Mouse (Mus musculus): Measurements from ENCODE around the gene Wnk2. TPM values are rescaled to one million over a fixed set of nuclear protein-coding genes. Genes with fewer than 3 reads are reported as not detected.

Wnk2 gene
- polyA plus RNA-seq, 1 experiment from 2014 or later: 20.8 TPM

DNA sequence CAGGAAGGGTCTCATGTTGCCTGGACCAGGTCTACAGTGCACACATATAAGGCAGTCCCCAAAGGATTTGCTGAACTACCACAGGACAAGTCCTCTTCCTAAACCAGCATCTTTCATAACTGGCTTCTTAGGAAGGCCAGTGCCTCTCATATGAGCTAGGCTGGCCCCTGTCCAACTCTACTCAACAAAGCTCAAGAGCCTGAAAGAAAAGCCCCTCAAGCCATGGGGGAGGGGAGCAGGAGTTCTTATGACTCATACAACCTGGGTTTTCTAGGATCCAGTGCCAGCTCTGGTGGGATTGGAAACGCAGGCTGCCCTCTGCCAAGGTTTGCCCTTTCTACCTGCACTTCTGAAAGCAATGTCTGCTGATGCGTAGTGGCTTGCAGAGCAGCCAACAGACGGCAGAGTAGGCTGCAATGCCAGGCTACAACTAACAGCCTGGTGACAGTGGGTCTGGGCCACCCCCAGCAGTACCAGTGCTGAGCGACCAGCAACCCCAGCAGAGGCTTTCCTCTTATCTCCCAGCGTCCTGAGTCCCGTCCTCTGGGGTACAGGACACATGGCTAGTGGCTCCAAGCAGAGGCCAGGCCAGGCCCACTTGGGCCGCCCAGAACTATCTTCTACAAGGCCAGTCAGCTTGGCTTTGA lies 110.8 kb downstream of the Wnk2 start:
- H3K4me1 ChIP-seq (ENCODE audit: control insufficient read depth, insufficient read depth, low read length): no peaks in the 10 kb centered on the region
- H3K9me3 ChIP-seq (replicated peaks; ENCODE audit: control insufficient read depth, low read length, poor library complexity, severe bottlenecking): no peaks in the 10 kb centered on the region
- H3K4me3 ChIP-seq (ENCODE audit: low read depth, low read length): no peak overlapping the region
- no peak overlapping the region; the same call in 1 of the 2 replicates for H3K27ac ChIP-seq (ENCODE audit: low read length)
- no peak overlapping the region for H3K9ac ChIP-seq (ENCODE audit: low read depth, low read length)
- no peak overlapping the region for H3K4me2 ChIP-seq (ENCODE audit: low read length)
- H3K36me3 ChIP-seq (ENCODE audit: control insufficient read depth, insufficient read depth, low read length): peaks cover 16% of the 10 kb centered on the region
- ATAC-seq: 0 out of 2 replicates have a peak, but pooled peaks have one; percentile 6
- H3K27me3 ChIP-seq (ENCODE audit: control insufficient read depth, insufficient read depth, low read depth, low read length): no peaks in the 10 kb centered on the region
- 77% methylated on average over 7 of the region's 7 CpGs for WGBS

- Histone ChIP-seq H3K27me3 (ENCODE audit: control insufficient read depth, insufficient read depth, low read depth, low read length) (no peaks in the 10 kb centered on the region), H3K36me3 (ENCODE audit: control insufficient read depth, insufficient read depth, low read length) (peaks cover 16% of the 10 kb centered on the region), H3K4me3 (ENCODE audit: low read depth, low read length) (no peak overlapping the region), H3K4me2 (ENCODE audit: low read length) (no peak overlapping the region), H3K9ac (ENCODE audit: low read depth, low read length) (no peak overlapping the region), H3K4me1 (ENCODE audit: control insufficient read depth, insufficient read depth, low read length) (no peaks in the 10 kb centered on the region), H3K27ac (ENCODE audit: low read length) (no peak overlapping the region), H3K9me3 (replicated peaks; ENCODE audit: control insufficient read depth, low read length, poor library complexity, severe bottlenecking) (no peaks in the 10 kb centered on the region)
- ATAC-seq: peak; percentile 39; the same call in 1 of the 2 replicates
- WGBS: 96% methylated on average over 4 of the region's 4 CpGs
Observed at GRCm38 (mm10) chr13:49036436-49036835, 111.4 kb downstream of the Wnk2 start.

DNA sequence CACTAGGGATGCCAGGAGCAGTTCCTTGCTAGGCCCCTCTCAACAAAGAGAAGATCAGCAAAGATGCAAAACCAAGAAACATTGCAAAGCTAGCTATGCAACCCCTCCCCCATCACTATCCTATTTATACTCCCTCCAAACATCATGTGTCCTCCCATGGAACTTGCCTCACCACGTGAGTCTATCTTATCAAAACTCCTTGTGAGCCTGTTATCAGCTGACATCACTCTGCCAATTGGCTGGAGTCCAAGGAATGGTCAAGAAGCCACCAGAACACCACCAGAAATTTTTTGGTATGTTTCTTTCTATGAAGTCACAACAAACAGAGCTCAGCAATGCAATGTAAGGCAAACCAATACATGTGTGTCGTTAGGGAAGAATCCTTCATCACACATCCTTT lies 116.8 kb downstream of the Wnk2 start:
- ATAC-seq: no peak
- no peak overlapping the region for H3K4me2 ChIP-seq (ENCODE audit: low read length)
- no peak overlapping the region for H3K4me3 ChIP-seq (ENCODE audit: low read depth, low read length)
- H3K9me3 ChIP-seq (replicated peaks; ENCODE audit: control insufficient read depth, low read length, poor library complexity, severe bottlenecking): no peaks in the 10 kb centered on the region; the same call in 1 of the 2 replicates
- no peak overlapping the region for H3K9ac ChIP-seq (ENCODE audit: low read depth, low read length)
- WGBS: 85% methylated on average over 2 of the region's 2 CpGs
- no peaks in the 10 kb centered on the region for H3K27me3 ChIP-seq (ENCODE audit: control insufficient read depth, insufficient read depth, low read depth, low read length)
- peaks cover 12% of the 10 kb centered on the region for H3K36me3 ChIP-seq (ENCODE audit: control insufficient read depth, insufficient read depth, low read length)
- H3K27ac ChIP-seq (ENCODE audit: low read length): no peak overlapping the region
- H3K4me1 ChIP-seq (ENCODE audit: control insufficient read depth, insufficient read depth, low read length): no peaks in the 10 kb centered on the region

- ATAC-seq: peak; percentile 43; the same call in 1 of the 2 replicates
Observed at GRCm38 (mm10) chr13:49028757-49029539, 118.9 kb downstream of the Wnk2 start.

GRCm38 (mm10) chr13:49027057-49027456 lies 120.8 kb downstream of the Wnk2 start:
- no peak for ATAC-seq
- Histone ChIP-seq H3K4me2 (ENCODE audit: low read length) (no peak overlapping the region), H3K27me3 (ENCODE audit: control insufficient read depth, insufficient read depth, low read depth, low read length) (no peaks in the 10 kb centered on the region), H3K27ac (ENCODE audit: low read length) (no peak overlapping the region), H3K4me3 (ENCODE audit: low read depth, low read length) (no peak overlapping the region), H3K36me3 (ENCODE audit: control insufficient read depth, insufficient read depth, low read length) (no peaks in the 10 kb centered on the region), H3K4me1 (ENCODE audit: control insufficient read depth, insufficient read depth, low read length) (peaks cover 3% of the 10 kb centered on the region; the same call in 1 of the 2 replicates), H3K9ac (ENCODE audit: low read depth, low read length) (no peak overlapping the region), H3K9me3 (replicated peaks; ENCODE audit: control insufficient read depth, low read length, poor library complexity, severe bottlenecking) (no peaks in the 10 kb centered on the region; the same call in 1 of the 2 replicates)
- WGBS: 91% methylated on average over 8 of the region's 8 CpGs

More at GRCm38 (mm10) chr13:49028757-49029539, 118.9 kb downstream of the Wnk2 start:
- Histone ChIP-seq H3K36me3 (ENCODE audit: control insufficient read depth, insufficient read depth, low read length) (no peaks in the 10 kb centered on the region), H3K4me1 (ENCODE audit: control insufficient read depth, insufficient read depth, low read length) (peaks cover 3% of the 10 kb centered on the region; the same call in 1 of the 2 replicates), H3K27ac (ENCODE audit: low read length) (no peak overlapping the region), H3K9ac (ENCODE audit: low read depth, low read length) (no peak overlapping the region), H3K4me3 (ENCODE audit: low read depth, low read length) (no peak overlapping the region), H3K9me3 (replicated peaks; ENCODE audit: control insufficient read depth, low read length, poor library complexity, severe bottlenecking) (no peaks in the 10 kb centered on the region; the same call in 1 of the 2 replicates), H3K27me3 (ENCODE audit: control insufficient read depth, insufficient read depth, low read depth, low read length) (no peaks in the 10 kb centered on the region), H3K4me2 (ENCODE audit: low read length) (no peak overlapping the region)
- 58% methylated on average over 8 of the region's 8 CpGs for WGBS

DNA sequence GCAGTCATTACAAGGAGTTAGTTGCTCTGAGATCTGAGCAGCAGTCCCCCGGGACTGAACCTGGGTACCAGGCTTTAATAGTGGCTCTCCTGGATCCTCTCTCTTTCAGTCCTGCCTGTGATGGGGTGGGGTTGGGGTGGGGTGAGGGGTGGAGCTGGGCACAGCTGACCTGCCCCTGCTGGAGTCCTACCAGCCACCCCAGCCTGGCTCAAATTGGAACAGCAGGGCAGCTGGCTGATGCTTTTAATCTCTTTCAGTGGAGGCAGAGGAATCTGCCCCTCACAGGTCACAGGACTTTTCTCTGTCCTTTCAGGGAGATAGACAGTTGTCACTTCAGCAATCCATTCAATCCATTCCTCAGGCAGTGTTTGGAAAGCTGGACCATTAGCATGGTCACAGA lies 122.3 kb downstream of the Wnk2 start:
- no peaks in the 10 kb centered on the region for H3K9me3 ChIP-seq (replicated peaks; ENCODE audit: control insufficient read depth, low read length, poor library complexity, severe bottlenecking)
- no peak overlapping the region for H3K27ac ChIP-seq (ENCODE audit: low read length)
- no peak for ATAC-seq
- 4% methylated on average over 1 of the region's 1 CpGs for WGBS
- H3K36me3 ChIP-seq (ENCODE audit: control insufficient read depth, insufficient read depth, low read length): no peaks in the 10 kb centered on the region
- peaks cover 3% of the 10 kb centered on the region; the same call in 1 of the 2 replicates for H3K4me1 ChIP-seq (ENCODE audit: control insufficient read depth, insufficient read depth, low read length)
- H3K9ac ChIP-seq (ENCODE audit: low read depth, low read length): no peak overlapping the region
- H3K4me2 ChIP-seq (ENCODE audit: low read length): no peak overlapping the region
- no peak overlapping the region for H3K4me3 ChIP-seq (ENCODE audit: low read depth, low read length)
- H3K27me3 ChIP-seq (ENCODE audit: control insufficient read depth, insufficient read depth, low read depth, low read length): no peaks in the 10 kb centered on the region

DNA sequence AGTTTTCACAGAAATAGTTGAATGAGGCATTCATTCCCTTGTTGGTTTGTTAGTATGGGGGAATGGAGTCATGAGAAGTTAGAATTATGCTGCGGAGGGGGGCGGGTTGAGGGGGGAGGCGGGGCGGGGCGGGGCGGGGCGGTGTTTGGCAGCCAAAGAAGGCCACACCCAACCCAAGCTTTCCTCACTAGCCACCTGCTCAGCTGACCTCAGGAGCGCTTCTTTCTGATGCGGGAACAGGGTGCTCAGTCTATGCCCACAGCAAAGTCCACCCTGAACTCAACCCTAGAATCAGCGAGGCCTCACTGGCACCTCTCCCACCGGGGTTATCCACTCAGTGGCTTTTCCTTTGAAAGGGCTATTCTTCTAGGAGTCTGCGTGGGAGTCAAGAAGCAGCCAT lies 123.1 kb downstream of the Wnk2 start:
- Histone ChIP-seq H3K4me2 (ENCODE audit: low read length) (no peak overlapping the region), H3K4me1 (ENCODE audit: control insufficient read depth, insufficient read depth, low read length) (peaks cover 3% of the 10 kb centered on the region; the same call in 1 of the 2 replicates), H3K9me3 (replicated peaks; ENCODE audit: control insufficient read depth, low read length, poor library complexity, severe bottlenecking) (no peaks in the 10 kb centered on the region), H3K27me3 (ENCODE audit: control insufficient read depth, insufficient read depth, low read depth, low read length) (no peaks in the 10 kb centered on the region), H3K36me3 (ENCODE audit: control insufficient read depth, insufficient read depth, low read length) (no peaks in the 10 kb centered on the region), H3K27ac (ENCODE audit: low read length) (no peak overlapping the region), H3K9ac (ENCODE audit: low read depth, low read length) (no peak overlapping the region), H3K4me3 (ENCODE audit: low read depth, low read length) (no peak overlapping the region)
- no peak for ATAC-seq
- 11% methylated on average over 12 of the region's 12 CpGs for WGBS

- Histone ChIP-seq H3K9me3 (replicated peaks; ENCODE audit: control insufficient read depth, low read length, poor library complexity, severe bottlenecking) (no peaks in the 10 kb centered on the region), H3K27ac (ENCODE audit: low read length) (no peak overlapping the region), H3K4me2 (ENCODE audit: low read length) (no peak overlapping the region), H3K9ac (ENCODE audit: low read depth, low read length) (no peak overlapping the region), H3K27me3 (ENCODE audit: control insufficient read depth, insufficient read depth, low read depth, low read length) (no peaks in the 10 kb centered on the region), H3K4me3 (ENCODE audit: low read depth, low read length) (no peak overlapping the region), H3K36me3 (ENCODE audit: control insufficient read depth, insufficient read depth, low read length) (no peaks in the 10 kb centered on the region), H3K4me1 (ENCODE audit: control insufficient read depth, insufficient read depth, low read length) (peaks cover 3% of the 10 kb centered on the region; the same call in 1 of the 2 replicates)
- WGBS: 72% methylated on average over 3 of the region's 3 CpGs
- no peak for ATAC-seq
Observed at GRCm38 (mm10) chr13:49021693-49022092, 126.1 kb downstream of the Wnk2 start.

- no peaks in the 10 kb centered on the region for H3K9me3 ChIP-seq (replicated peaks; ENCODE audit: control insufficient read depth, low read length, poor library complexity, severe bottlenecking)
- H3K4me2 ChIP-seq (ENCODE audit: low read length): no peak overlapping the region
- ATAC-seq: no peak
- peaks cover 13% of the 10 kb centered on the region for H3K4me1 ChIP-seq (ENCODE audit: control insufficient read depth, insufficient read depth, low read length)
- WGBS: 46% methylated on average over 5 of the region's 5 CpGs
- no peak overlapping the region for H3K9ac ChIP-seq (ENCODE audit: low read depth, low read length)
- no peak overlapping the region for H3K4me3 ChIP-seq (ENCODE audit: low read depth, low read length)
- H3K36me3 ChIP-seq (ENCODE audit: control insufficient read depth, insufficient read depth, low read length): no peaks in the 10 kb centered on the region
- no peaks in the 10 kb centered on the region for H3K27me3 ChIP-seq (ENCODE audit: control insufficient read depth, insufficient read depth, low read depth, low read length)
- no peak overlapping the region for H3K27ac ChIP-seq (ENCODE audit: low read length)
Observed at GRCm38 (mm10) chr13:49020152-49020551, 127.7 kb downstream of the Wnk2 start.

Data from midbrain, embryonic 16.5 days (tissue).